Mouse (Mus musculus) neural tube, embryonic 12.5 days (tissue): ENCODE data around the gene Gm42420. TPM values are rescaled to one million over a fixed set of nuclear protein-coding genes. Genes with fewer than 3 reads are reported as not detected.

Source experiments
- ATAC-seq: fragments of 200-750 bp; cut with Nextera tagmentation; 2 replicates; pipeline ENCODE4 v1.8.0; 2017; ENCODE audit warnings: low read depth, mild to moderate bottlenecking, moderate TSS enrichment, moderate library complexity; ENCODE audit not compliant: low FRiP score
- H3K27ac ChIP-seq: fragments of 300-500 bp; sonication (generic); 2 replicates; pipeline ENCODE4 v1.5.1; 2016
- H3K27me3 ChIP-seq: fragments of 300-500 bp; sonication (generic); replicated peaks from 2 replicates; pipeline ENCODE4 v1.6.1; 2016; ENCODE audit warnings: mild to moderate bottlenecking
- H3K36me3 ChIP-seq: fragments of 300-500 bp; sonication (generic); 2 replicates; pipeline ENCODE4 v1.6.1; 2016; ENCODE audit warnings: mild to moderate bottlenecking
- H3K4me1 ChIP-seq: fragments of 300-500 bp; sonication (generic); 2 replicates; pipeline ENCODE4 v1.6.1; 2016
- H3K4me2 ChIP-seq: fragments of 300-500 bp; sonication (generic); replicated peaks from 2 replicates; pipeline ENCODE4 v1.6.1; 2016; ENCODE audit warnings: mild to moderate bottlenecking
- H3K4me3 ChIP-seq: fragments of 300-500 bp; sonication (generic); 2 replicates; pipeline ENCODE4 v1.5.1; 2016
- H3K9ac ChIP-seq: fragments of 300-500 bp; sonication (generic); 2 replicates; pipeline ENCODE4 v1.6.1; 2016; ENCODE audit warnings: mild to moderate bottlenecking
- H3K9me3 ChIP-seq: fragments of 300-500 bp; sonication (generic); 2 replicates; pipeline ENCODE4 v1.6.1; 2016; ENCODE audit warnings: mild to moderate bottlenecking
- WGBS: fragments of 180-500 bp; shearing (Covaris S2); methylation state at CpG from one replicate; pipeline ENCODE4 v1.1.7; 2016; 5-methylcytosine and 5-hydroxymethylcytosine counted together
- polyA plus RNA-seq: library from polyadenylated mRNA; unstranded; fragments of >200 nt; fragmentation: Nextera tagmentation; extraction: Ambion mirVana; gene quantifications from 2 replicates; pipeline ENCODE4 v1.2.1, GENCODE M21; 2016

Gm42420 gene
- polyA plus RNA-seq, result 0.51 and 1.7 TPM in 2 replicates

GRCm38 (mm10) chr6:39585517-39585916, at the start of gene Gm42420:
Gene Gm42420, plus strand, starts transcription at chr6:39585753.
- H3K27me3 ChIP-seq, result no peaks in the 10 kb centered on the region
- no peaks in the 10 kb centered on the region for H3K9me3 ChIP-seq
- no peak within 1 kb of the TSS for H3K4me2 ChIP-seq
- no peak within 1 kb of the TSS for H3K9ac ChIP-seq
- no peak within 1 kb of the TSS for H3K4me3 ChIP-seq
- ATAC-seq, result no peak
- no peaks in the 10 kb centered on the region for H3K4me1 ChIP-seq
- H3K27ac ChIP-seq, result no peak within 1 kb of the TSS
- H3K36me3 ChIP-seq, result peaks cover 74% of the 10 kb centered on the region
- 90% methylated on average over 6 of the region's 6 CpGs for WGBS

- ATAC-seq, result no peak
- no peaks in the 10 kb centered on the region for H3K9me3 ChIP-seq
Measured at GRCm38 (mm10) chr6:39536621-39537020, 48.9 kb upstream of the Gm42420 start.

GRCm38 (mm10) chr6:39537276-39537675, 48.3 kb upstream of the Gm42420 start:
- no peaks in the 10 kb centered on the region for H3K9me3 ChIP-seq
- no peak overlapping the region for H3K27ac ChIP-seq
- H3K4me3 ChIP-seq, result no peak overlapping the region
- H3K9ac ChIP-seq, result no peak overlapping the region
- WGBS, result 95% methylated on average over 5 of the region's 5 CpGs
- H3K4me2 ChIP-seq, result no peak overlapping the region
- no peaks in the 10 kb centered on the region for H3K27me3 ChIP-seq
- no peak for ATAC-seq
- peaks cover 30% of the 10 kb centered on the region for H3K4me1 ChIP-seq
- H3K36me3 ChIP-seq, result peaks cover 3% of the 10 kb centered on the region; the same call in 1 of the 2 replicates

More at GRCm38 (mm10) chr6:39536621-39537020, 48.9 kb upstream of the Gm42420 start:
- 65% methylated on average over 1 of the region's 1 CpGs for WGBS
- H3K27ac ChIP-seq, result no peak overlapping the region
- no peaks in the 10 kb centered on the region for H3K27me3 ChIP-seq
- H3K9ac ChIP-seq, result no peak overlapping the region
- peaks cover 3% of the 10 kb centered on the region; the same call in 1 of the 2 replicates for H3K36me3 ChIP-seq
- H3K4me1 ChIP-seq, result peaks cover 30% of the 10 kb centered on the region
- no peak overlapping the region for H3K4me3 ChIP-seq
- H3K4me2 ChIP-seq, result no peak overlapping the region

- Histone ChIP-seq H3K4me2 (no peak overlapping the region), H3K4me1 (peaks cover 40% of the 10 kb centered on the region), H3K27ac (0 out of 2 replicates have a peak overlapping the region, but pooled peaks have one; percentile 20), H3K4me3 (no peak overlapping the region), H3K36me3 (peaks cover 3% of the 10 kb centered on the region; the same call in 1 of the 2 replicates), H3K9me3 (no peaks in the 10 kb centered on the region), H3K9ac (no peak overlapping the region), H3K27me3 (no peaks in the 10 kb centered on the region)
- 85% methylated on average over 8 of the region's 8 CpGs for WGBS
- ATAC-seq, result no peak
Measured at GRCm38 (mm10) chr6:39538227-39538626, 47.3 kb upstream of the Gm42420 start.

- Histone ChIP-seq H3K27ac (peak overlapping the region; percentile 37; the same call in 1 of the 2 replicates), H3K4me3 (no peak overlapping the region), H3K36me3 (no peaks in the 10 kb centered on the region), H3K27me3 (no peaks in the 10 kb centered on the region), H3K4me2 (peak overlapping the region; percentile 44), H3K9ac (0 out of 2 replicates have a peak overlapping the region, but pooled peaks have one; percentile 33), H3K4me1 (peaks cover 54% of the 10 kb centered on the region), H3K9me3 (no peaks in the 10 kb centered on the region)
- peak; percentile 30 for ATAC-seq
- WGBS, result 9% methylated on average over 7 of the region's 7 CpGs
Measured at GRCm38 (mm10) chr6:39539679-39540155, 45.8 kb upstream of the Gm42420 start.

- Histone ChIP-seq H3K36me3 (no peaks in the 10 kb centered on the region), H3K4me2 (peak overlapping the region; percentile 44; the same call in 1 of the 2 replicates), H3K27ac (no peak overlapping the region), H3K4me3 (no peak overlapping the region), H3K9ac (no peak overlapping the region), H3K4me1 (peaks cover 63% of the 10 kb centered on the region), H3K27me3 (no peaks in the 10 kb centered on the region), H3K9me3 (no peaks in the 10 kb centered on the region)
- ATAC-seq, result no peak
- 44% methylated on average over 2 of the region's 2 CpGs for WGBS
Measured at GRCm38 (mm10) chr6:39540563-39540962, 45.0 kb upstream of the Gm42420 start.

- Histone ChIP-seq H3K36me3 (no peaks in the 10 kb centered on the region), H3K27me3 (no peaks in the 10 kb centered on the region), H3K27ac (peak overlapping the region; percentile 54), H3K9ac (peak overlapping the region; percentile 21; the same call in 1 of the 2 replicates), H3K4me1 (peaks cover 74% of the 10 kb centered on the region), H3K4me2 (peak overlapping the region; percentile 36), H3K4me3 (no peak overlapping the region), H3K9me3 (no peaks in the 10 kb centered on the region)
- peak; percentile 82 for ATAC-seq
- WGBS, result 21% methylated on average over 15 of the region's 15 CpGs
Measured at GRCm38 (mm10) chr6:39542631-39543597, 42.6 kb upstream of the Gm42420 start.

GRCm38 (mm10) chr6:39543769-39544420, 41.7 kb upstream of the Gm42420 start:
- Histone ChIP-seq H3K36me3 (no peaks in the 10 kb centered on the region), H3K4me3 (no peak overlapping the region), H3K9me3 (no peaks in the 10 kb centered on the region), H3K27me3 (no peaks in the 10 kb centered on the region), H3K27ac (0 out of 2 replicates have a peak overlapping the region, but pooled peaks have one; percentile 43), H3K9ac (peak overlapping the region; percentile 21; the same call in 1 of the 2 replicates), H3K4me1 (peaks cover 67% of the 10 kb centered on the region), H3K4me2 (peak overlapping the region; percentile 36; the same call in 1 of the 2 replicates)
- WGBS, result 20% methylated on average over 15 of the region's 15 CpGs
- ATAC-seq, result peak; percentile 11; the same call in 1 of the 2 replicates

- 85% methylated on average over 7 of the region's 7 CpGs for WGBS
- Histone ChIP-seq H3K4me1 (peaks cover 52% of the 10 kb centered on the region), H3K9ac (no peak overlapping the region), H3K4me2 (no peak overlapping the region), H3K27me3 (no peaks in the 10 kb centered on the region), H3K9me3 (no peaks in the 10 kb centered on the region), H3K36me3 (no peaks in the 10 kb centered on the region), H3K4me3 (no peak overlapping the region), H3K27ac (no peak overlapping the region)
- ATAC-seq, result no peak
Measured at GRCm38 (mm10) chr6:39545474-39545873, 40.1 kb upstream of the Gm42420 start.

- peaks cover 45% of the 10 kb centered on the region for H3K4me1 ChIP-seq
- no peak overlapping the region for H3K9ac ChIP-seq
- H3K27me3 ChIP-seq, result no peaks in the 10 kb centered on the region
- no peak overlapping the region for H3K27ac ChIP-seq
- ATAC-seq, result no peak
- no peaks in the 10 kb centered on the region for H3K9me3 ChIP-seq
- no peak overlapping the region for H3K4me3 ChIP-seq
- no peaks in the 10 kb centered on the region for H3K36me3 ChIP-seq
- H3K4me2 ChIP-seq, result no peak overlapping the region
- 81% methylated on average over 5 of the region's 5 CpGs for WGBS
Measured at GRCm38 (mm10) chr6:39548030-39548429, 37.5 kb upstream of the Gm42420 start.

GRCm38 (mm10) chr6:39551981-39552636, 33.4 kb upstream of the Gm42420 start:
- peaks cover 7% of the 10 kb centered on the region; the same call in 1 of the 2 replicates for H3K36me3 ChIP-seq
- H3K9ac ChIP-seq, result no peak overlapping the region
- WGBS, result 64% methylated on average over 8 of the region's 8 CpGs
- no peaks in the 10 kb centered on the region for H3K27me3 ChIP-seq
- no peak overlapping the region for H3K27ac ChIP-seq
- ATAC-seq, result no peak
- peaks cover 39% of the 10 kb centered on the region for H3K4me1 ChIP-seq
- no peak overlapping the region for H3K4me2 ChIP-seq
- no peaks in the 10 kb centered on the region for H3K9me3 ChIP-seq
- no peak overlapping the region for H3K4me3 ChIP-seq
